Mouse (Mus musculus) liver, adult 2 months (tissue): ENCODE data around the gene Defb11.
"Not testable (repeated sequence)": the region's sequence is repeated elsewhere in the genome, so short reads cannot be mapped to it uniquely, and the experiment has no call there.

Source experiments
- CTCF ChIP-seq: fragments of 200-500 bp; IDR thresholded peaks from 2 replicates; pipeline ENCODE4 v1.5.1; 2011; ENCODE audit warnings: low read depth, low read length, control low read depth
- POLR2A ChIP-seq: fragments of 200-500 bp; IDR thresholded peaks from 2 replicates; pipeline ENCODE4 v1.6.1; 2011; ENCODE audit warnings: low read length, control low read depth; ENCODE audit not compliant: insufficient read depth; ENCODE audit errors: extremely low read depth

DNA sequence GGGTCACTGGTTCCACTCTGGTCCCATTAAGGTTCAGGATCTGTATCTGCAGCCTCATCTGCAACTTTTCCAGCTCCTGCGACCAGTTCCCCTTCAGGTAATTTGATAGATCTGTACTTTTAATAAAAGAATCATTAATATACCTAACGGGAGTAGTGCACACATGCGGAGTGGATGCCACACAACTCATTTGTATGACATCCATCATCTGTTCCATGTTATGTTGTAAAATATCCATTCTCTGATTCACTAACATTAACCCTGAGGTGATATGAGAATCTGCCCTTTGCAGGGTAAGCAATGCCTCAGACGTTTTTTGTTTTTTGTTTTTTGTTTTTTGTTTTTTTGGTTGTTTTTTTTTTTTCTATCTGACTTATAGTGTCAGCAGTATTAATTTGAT lies 31.8 kb upstream of the Defb11 start, which contains the start of gene Defb35:
- TF ChIP-seq POLR2A, CTCF: not testable (repeated sequence)
